Mouse (Mus musculus): ENCODE measurements around the gene Timm29. TPM values are rescaled to one million over a fixed set of nuclear protein-coding genes. Genes with fewer than 3 reads are reported as not detected.
A peak's percentile ranks its signal among the peaks of the same experiment; 100 is the strongest.

The Timm29 gene
- polyA plus RNA-seq (2015; fragmentation: Nextera tagmentation; extraction: Ambion mirVana) = 28.4 and 29.5 TPM in 2 replicates

GRCm38 (mm10) chr9:21592703-21593121 lies at the start of gene Timm29, which contains the start of gene Yipf2:
Gene Timm29 (plus strand): TSS chr9:21592722.
Gene Yipf2 (minus strand): TSS chr9:21592828.
- peak within 1 kb of the TSS; percentile 82 for H3K4me3 ChIP-seq
- peak within 1 kb of the TSS; percentile 86 for H3K9ac ChIP-seq
- no peaks in the 10 kb centered on the region for H3K27me3 ChIP-seq
- 0% methylated on average over 30 of the region's 30 CpGs for WGBS
- ATAC-seq (ENCODE audit: borderline replicate concordance, extremely low read depth, low FRiP score, low TSS enrichment) = peak; percentile 90
- no peaks in the 10 kb centered on the region for H3K9me3 ChIP-seq
- H3K27ac ChIP-seq = peak within 1 kb of the TSS; percentile 81
- H3K4me2 ChIP-seq = peak within 1 kb of the TSS; percentile 95
- H3K4me1 ChIP-seq = peaks cover 27% of the 10 kb centered on the region
- H3K36me3 ChIP-seq = peaks cover 38% of the 10 kb centered on the region

GRCm38 (mm10) chr9:21545351-21545915 lies 47.1 kb upstream of the Timm29 start:
- Histone ChIP-seq H3K27me3 (no peaks in the 10 kb centered on the region), H3K4me2 (peak overlapping the region; percentile 77), H3K4me3 (peak overlapping the region; percentile 89), H3K27ac (peak overlapping the region; percentile 97), H3K36me3 (peaks cover 3% of the 10 kb centered on the region; the same call in 1 of the 2 replicates), H3K9me3 (no peaks in the 10 kb centered on the region), H3K9ac (peak overlapping the region; percentile 47), H3K4me1 (peaks cover 27% of the 10 kb centered on the region)
- peak; percentile 60 for ATAC-seq (ENCODE audit: borderline replicate concordance, extremely low read depth, low FRiP score, low TSS enrichment)
- 11% methylated on average over 9 of the region's 9 CpGs for WGBS

GRCm38 (mm10) chr9:21545916-21546788 lies 46.4 kb upstream of the Timm29 start:
- H3K4me1 ChIP-seq = peaks cover 27% of the 10 kb centered on the region
- peak; percentile 94 for ATAC-seq (ENCODE audit: borderline replicate concordance, extremely low read depth, low FRiP score, low TSS enrichment)
- H3K36me3 ChIP-seq = peaks cover 8% of the 10 kb centered on the region; the same call in 1 of the 2 replicates
- H3K27me3 ChIP-seq = no peaks in the 10 kb centered on the region
- WGBS = under 1% methylated on average over 62 of the region's 67 CpGs
- H3K4me3 ChIP-seq = peak overlapping the region; percentile 89
- peak overlapping the region; percentile 47 for H3K9ac ChIP-seq
- no peaks in the 10 kb centered on the region for H3K9me3 ChIP-seq
- H3K27ac ChIP-seq = peak overlapping the region; percentile 97
- H3K4me2 ChIP-seq = peak overlapping the region; percentile 77

GRCm38 (mm10) chr9:21546789-21547074 lies 45.8 kb upstream of the Timm29 start, which contains the start of gene Carm1:
Gene Carm1 (plus strand): TSS chr9:21546894.
- H3K4me3 ChIP-seq = peak within 1 kb of the TSS; percentile 89
- WGBS = 1% methylated on average over 41 of the region's 52 CpGs

GRCm38 (mm10) chr9:21547075-21547941 lies 45.2 kb upstream of the Timm29 start:
- under 1% methylated on average over 54 of the region's 66 CpGs for WGBS
- Histone ChIP-seq H3K4me2 (peak overlapping the region; percentile 77), H3K9me3 (no peaks in the 10 kb centered on the region), H3K36me3 (peaks cover 9% of the 10 kb centered on the region; the same call in 1 of the 2 replicates), H3K27ac (peak overlapping the region; percentile 97), H3K4me1 (peaks cover 27% of the 10 kb centered on the region), H3K9ac (peak overlapping the region; percentile 99), H3K4me3 (peak overlapping the region; percentile 89), H3K27me3 (no peaks in the 10 kb centered on the region)
- ATAC-seq (ENCODE audit: borderline replicate concordance, extremely low read depth, low FRiP score, low TSS enrichment) = peak; percentile 7; the same call in 1 of the 2 replicates

More at GRCm38 (mm10) chr9:21546789-21547074, 45.8 kb upstream of the Timm29 start, which contains the start of gene Carm1:
- Histone ChIP-seq H3K27ac (peak within 1 kb of the TSS; percentile 97), H3K9ac (peak within 1 kb of the TSS; percentile 99), H3K4me1 (peaks cover 27% of the 10 kb centered on the region), H3K27me3 (no peaks in the 10 kb centered on the region), H3K9me3 (no peaks in the 10 kb centered on the region), H3K4me2 (peak within 1 kb of the TSS; percentile 77), H3K36me3 (peaks cover 9% of the 10 kb centered on the region; the same call in 1 of the 2 replicates)
- ATAC-seq (ENCODE audit: borderline replicate concordance, extremely low read depth, low FRiP score, low TSS enrichment) = no peak; the same call in 1 of the 2 replicates

- no peaks in the 10 kb centered on the region for H3K9me3 ChIP-seq
- H3K4me2 ChIP-seq = no peak overlapping the region
- H3K27ac ChIP-seq = no peak overlapping the region
- no peak overlapping the region for H3K4me3 ChIP-seq
- no peak for ATAC-seq (ENCODE audit: borderline replicate concordance, extremely low read depth, low FRiP score, low TSS enrichment)
- no peaks in the 10 kb centered on the region for H3K27me3 ChIP-seq
- peaks cover 15% of the 10 kb centered on the region for H3K4me1 ChIP-seq
- H3K9ac ChIP-seq = no peak overlapping the region; the same call in 1 of the 2 replicates
- 98% methylated on average over 2 of the region's 2 CpGs for WGBS
- peaks cover 9% of the 10 kb centered on the region; the same call in 1 of the 2 replicates for H3K36me3 ChIP-seq
These were observed 41.5 kb upstream of the Timm29 start for GRCm38 (mm10) chr9:21551049-21551448.

GRCm38 (mm10) chr9:21553607-21554273 lies 38.8 kb upstream of the Timm29 start:
- Histone ChIP-seq H3K4me1 (peaks cover 5% of the 10 kb centered on the region; the same call in 1 of the 2 replicates), H3K9ac (no peak overlapping the region)

GRCm38 (mm10) chr9:21555198-21555742 lies 37.3 kb upstream of the Timm29 start:
- Histone ChIP-seq H3K9me3 (no peaks in the 10 kb centered on the region), H3K4me1 (no peaks in the 10 kb centered on the region), H3K36me3 (peaks cover 7% of the 10 kb centered on the region; the same call in 1 of the 2 replicates), H3K4me2 (no peak overlapping the region), H3K9ac (no peak overlapping the region), H3K4me3 (no peak overlapping the region), H3K27ac (no peak overlapping the region), H3K27me3 (no peaks in the 10 kb centered on the region)
- ATAC-seq (ENCODE audit: borderline replicate concordance, extremely low read depth, low FRiP score, low TSS enrichment) = no peak
- WGBS = 81% methylated on average over 6 of the region's 6 CpGs

More at GRCm38 (mm10) chr9:21553607-21554273, 38.8 kb upstream of the Timm29 start:
- no peak overlapping the region for H3K4me3 ChIP-seq
- no peak for ATAC-seq (ENCODE audit: borderline replicate concordance, extremely low read depth, low FRiP score, low TSS enrichment)
- no peak overlapping the region for H3K27ac ChIP-seq
- WGBS = 76% methylated on average over 6 of the region's 6 CpGs
- H3K36me3 ChIP-seq = peaks cover 9% of the 10 kb centered on the region; the same call in 1 of the 2 replicates
- H3K4me2 ChIP-seq = no peak overlapping the region
- no peaks in the 10 kb centered on the region for H3K9me3 ChIP-seq
- no peaks in the 10 kb centered on the region for H3K27me3 ChIP-seq

- H3K27ac ChIP-seq = no peak overlapping the region
- no peaks in the 10 kb centered on the region for H3K4me1 ChIP-seq
- no peaks in the 10 kb centered on the region for H3K27me3 ChIP-seq
- no peak for ATAC-seq (ENCODE audit: borderline replicate concordance, extremely low read depth, low FRiP score, low TSS enrichment)
- 0 out of 2 replicates have a peak, but pooled peaks cover 2% of the 10 kb centered on the region for H3K36me3 ChIP-seq
- H3K4me2 ChIP-seq = no peak overlapping the region
- H3K9me3 ChIP-seq = no peaks in the 10 kb centered on the region
- H3K4me3 ChIP-seq = no peak overlapping the region
- 78% methylated on average over 2 of the region's 2 CpGs for WGBS
- H3K9ac ChIP-seq = no peak overlapping the region
These were observed 35.5 kb upstream of the Timm29 start for GRCm38 (mm10) chr9:21556996-21557395.

GRCm38 (mm10) chr9:21557556-21557955 lies 35.0 kb upstream of the Timm29 start:
- H3K4me1 ChIP-seq = no peaks in the 10 kb centered on the region
- H3K27me3 ChIP-seq = no peaks in the 10 kb centered on the region
- no peak for ATAC-seq (ENCODE audit: borderline replicate concordance, extremely low read depth, low FRiP score, low TSS enrichment)
- H3K36me3 ChIP-seq = 0 out of 2 replicates have a peak, but pooled peaks cover 2% of the 10 kb centered on the region
- no peak overlapping the region for H3K27ac ChIP-seq
- 88% methylated on average over 2 of the region's 2 CpGs for WGBS
- no peak overlapping the region for H3K9ac ChIP-seq
- H3K4me2 ChIP-seq = no peak overlapping the region
- no peaks in the 10 kb centered on the region for H3K9me3 ChIP-seq
- H3K4me3 ChIP-seq = no peak overlapping the region
